Mouse (Mus musculus) retina, adult 2 months (tissue): Measurements from ENCODE around the gene 6330409D20Rik.
A peak's percentile ranks its signal among the peaks of the same experiment; 100 is the strongest.

Source experiments
- DNase-seq: peaks from one replicate; pipeline ENCODE4 v3.0.0-alpha.2; 2012; ENCODE audit warnings: low read depth, low spot score

Gene 6330409D20Rik

DNA sequence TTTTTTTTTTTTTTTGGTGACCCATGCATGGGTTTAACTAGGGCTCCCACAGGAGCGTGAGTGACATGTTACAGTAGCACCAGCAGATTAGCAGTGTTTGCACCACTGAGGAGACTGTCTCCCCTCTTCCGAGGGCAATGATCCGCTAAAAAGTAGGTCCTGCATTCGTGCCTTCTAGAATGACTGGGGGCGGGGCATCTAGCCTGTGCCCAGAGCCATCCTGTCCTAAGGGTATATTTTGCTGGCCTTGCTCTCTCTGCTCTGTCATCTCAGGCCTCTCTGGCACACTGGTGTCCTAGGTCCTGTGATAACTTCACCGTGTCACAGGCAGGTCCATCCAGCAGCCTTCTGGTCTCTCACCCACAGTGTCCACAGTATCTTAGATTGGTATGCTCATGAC lies 41.1 kb downstream of the 6330409D20Rik start:
- no peak for DNase-seq

DNA sequence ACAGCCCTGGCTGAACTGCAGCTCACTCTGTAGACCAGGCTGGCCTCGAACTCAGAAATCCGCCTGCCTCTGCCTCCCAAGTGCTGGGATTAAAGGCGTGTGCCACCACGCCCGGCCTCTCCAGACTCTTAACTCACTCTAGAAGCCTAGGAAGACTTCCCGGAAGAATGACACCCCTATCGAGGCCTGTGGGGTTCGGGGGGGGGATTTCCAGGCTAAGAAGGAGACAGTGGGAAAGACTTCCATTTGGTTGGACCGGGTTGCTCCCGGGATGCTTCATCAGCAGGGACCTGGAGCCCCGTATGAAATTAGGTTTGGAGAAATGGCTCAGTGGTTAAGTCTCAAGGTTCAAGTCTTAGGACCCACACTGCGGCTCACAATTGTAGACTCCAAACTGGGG lies 46.1 kb downstream of the 6330409D20Rik start:
- no peak for DNase-seq

DNA sequence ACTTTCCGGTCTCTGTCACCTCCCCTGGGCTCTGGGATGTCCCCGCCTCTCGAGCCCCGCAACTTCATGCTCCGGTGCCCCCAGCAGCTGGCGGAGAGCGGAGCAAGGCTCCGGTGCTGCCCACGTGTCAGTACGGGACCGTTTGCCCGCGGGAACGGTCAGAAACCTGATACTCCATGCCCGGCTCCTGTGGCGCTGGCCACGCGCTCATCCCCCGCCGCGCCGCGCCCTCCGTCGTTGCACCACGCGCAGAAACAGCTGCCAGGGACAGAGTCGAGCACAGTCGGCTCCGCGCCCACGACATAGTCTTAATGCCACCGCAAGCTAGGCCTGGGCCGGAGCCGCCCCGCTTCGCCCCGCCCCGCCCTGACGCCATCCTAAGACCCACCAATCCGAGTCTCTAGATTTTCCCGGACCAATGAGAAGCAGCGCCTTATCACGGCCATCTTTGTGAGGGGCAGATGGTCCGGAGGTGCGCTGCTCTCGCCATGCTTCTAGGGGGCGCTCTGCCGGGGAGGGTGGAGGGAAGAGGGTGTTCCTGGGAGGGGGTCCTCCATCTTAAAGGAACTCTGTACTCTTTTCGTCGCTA lies 46.9 kb downstream of the 6330409D20Rik start:
- peak; percentile 96 for DNase-seq

DNA sequence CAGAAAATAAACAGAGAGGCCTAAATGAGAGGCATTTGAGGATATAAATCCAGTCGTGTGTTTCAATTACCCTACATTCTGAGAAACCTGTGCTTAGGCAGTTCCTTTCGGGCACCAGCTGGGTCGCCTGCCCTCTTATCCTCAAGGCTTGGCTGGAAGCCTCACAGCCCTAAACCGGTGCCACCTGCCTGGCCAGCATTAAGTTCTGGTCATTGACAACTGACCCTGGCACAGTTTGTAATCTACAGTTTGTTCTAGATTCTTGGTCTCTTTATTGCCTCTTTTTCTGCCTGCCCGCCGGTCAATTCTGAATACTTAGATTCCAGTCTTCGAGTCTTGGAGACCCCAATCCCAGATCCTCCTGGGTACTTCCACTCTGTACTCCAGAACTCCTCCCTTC lies 47.5 kb downstream of the 6330409D20Rik start:
- DNase-seq: no peak

DNA sequence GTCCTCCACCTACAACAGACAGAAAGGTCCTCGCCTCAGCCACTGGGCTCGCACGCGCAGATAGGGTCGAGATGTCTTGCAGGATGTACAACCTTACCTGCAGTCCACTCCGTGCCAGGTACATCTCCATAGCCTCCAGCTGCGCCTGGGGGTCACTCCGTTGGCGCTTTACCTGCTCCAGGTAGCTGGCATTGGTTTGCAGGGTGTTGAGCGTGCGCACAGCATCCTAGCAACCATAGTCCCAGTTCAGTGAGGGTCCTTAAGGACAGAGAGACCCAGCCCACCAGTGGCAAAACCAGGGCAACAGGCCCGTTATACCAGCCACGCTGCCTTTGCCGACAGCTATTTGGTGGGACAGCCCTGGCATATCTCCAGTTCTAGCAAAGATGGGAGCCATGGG lies 48.3 kb downstream of the 6330409D20Rik start:
- DNase-seq: no peak

DNA sequence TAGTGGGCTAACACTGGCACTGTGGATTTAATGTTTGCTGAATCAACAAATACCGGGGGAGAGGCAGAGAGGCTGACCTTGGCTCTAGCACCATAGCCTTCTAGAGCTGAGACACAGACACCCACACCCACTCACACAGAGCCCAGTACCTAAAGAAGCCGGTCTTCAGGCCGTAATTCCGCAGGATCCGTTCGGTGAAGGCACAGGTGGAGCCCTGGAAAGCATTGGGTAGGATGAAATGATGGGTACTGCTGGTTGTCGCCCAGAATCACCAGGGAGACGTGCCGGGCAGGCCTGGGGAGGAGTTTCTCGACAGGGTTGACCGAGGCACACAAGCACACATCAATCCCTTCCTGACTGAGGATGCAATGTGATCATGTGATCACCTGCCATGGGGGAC lies 49.8 kb downstream of the 6330409D20Rik start:
- DNase-seq: no peak

DNA sequence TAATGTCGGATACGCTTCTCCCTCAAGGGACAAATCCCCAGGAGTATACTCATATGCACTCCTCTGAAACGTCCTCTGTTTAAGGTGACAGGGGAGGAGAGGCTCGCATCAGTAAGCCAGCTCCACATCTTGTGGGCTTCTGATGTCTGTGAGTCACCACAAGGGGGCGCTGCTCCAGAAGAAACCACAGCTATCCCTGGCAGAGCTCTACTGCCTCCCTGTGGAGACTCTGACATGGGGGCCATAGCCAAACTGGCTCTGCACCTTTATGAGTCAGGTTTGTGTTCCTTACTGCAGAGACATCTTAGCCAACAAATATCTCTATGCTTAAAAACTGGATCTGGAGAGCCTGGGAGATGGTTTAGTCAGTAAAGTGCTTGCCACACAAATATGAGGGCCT lies 51.4 kb downstream of the 6330409D20Rik start:
- DNase-seq: peak; percentile 74

DNA sequence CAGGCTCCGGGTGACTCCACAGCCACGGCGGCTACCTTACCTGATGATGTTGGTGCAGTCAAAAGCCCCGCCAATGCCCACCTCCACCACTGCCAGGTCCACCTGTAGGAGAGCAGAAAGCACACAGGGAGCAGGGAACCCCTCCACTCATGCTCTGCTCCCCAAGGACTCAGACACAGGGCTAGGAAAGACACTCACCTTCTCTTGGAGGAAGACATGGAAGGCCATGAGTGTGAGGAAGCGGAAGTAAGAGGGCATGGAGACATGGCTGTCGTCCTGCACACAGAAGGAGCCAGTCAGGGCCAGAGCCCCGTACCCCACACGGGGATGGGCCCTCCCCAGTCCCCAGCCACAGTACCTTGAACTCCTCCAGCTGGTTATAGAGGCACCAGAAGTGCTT lies 53.3 kb downstream of the 6330409D20Rik start:
- no peak for DNase-seq

DNA sequence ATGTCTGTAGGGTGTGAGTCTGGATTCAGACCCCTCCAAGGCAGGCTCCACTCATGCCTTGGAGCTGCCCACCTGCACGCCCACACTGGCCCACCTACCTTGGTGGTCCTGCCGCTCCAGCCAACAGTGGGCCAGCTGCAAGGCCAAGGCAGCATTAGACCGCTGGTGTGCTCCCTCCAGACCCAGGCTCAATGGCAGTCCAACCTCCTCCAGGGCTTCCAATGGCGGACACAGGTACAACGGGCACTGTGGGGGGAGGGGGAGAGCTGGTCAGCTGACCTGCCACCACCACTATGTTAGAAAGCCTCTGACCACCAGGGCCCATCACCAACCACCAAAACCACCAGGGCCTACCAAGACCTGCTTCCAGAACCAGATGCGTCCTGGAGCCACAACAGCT lies 54.2 kb downstream of the 6330409D20Rik start:
- DNase-seq: no peak

DNA sequence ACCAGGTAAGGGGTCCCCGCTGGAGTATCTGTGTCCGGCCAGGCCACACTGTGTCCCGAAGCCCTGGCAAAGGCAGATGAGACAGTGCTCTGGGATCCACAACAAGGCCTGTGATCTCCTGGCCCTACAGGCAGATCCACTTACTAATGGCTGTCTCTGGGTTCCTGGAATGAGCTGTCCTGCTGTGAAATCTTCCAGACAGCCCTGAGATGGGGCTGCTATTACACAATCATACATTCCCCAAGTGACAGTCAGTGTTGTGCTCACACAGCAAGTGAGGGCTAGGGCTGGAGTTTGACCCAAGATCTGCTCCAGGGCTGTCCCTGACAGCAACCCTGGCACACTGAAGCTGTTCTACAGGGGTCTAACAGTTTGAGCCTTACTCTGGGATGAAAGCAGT lies 55.0 kb downstream of the 6330409D20Rik start:
- no peak for DNase-seq

DNA sequence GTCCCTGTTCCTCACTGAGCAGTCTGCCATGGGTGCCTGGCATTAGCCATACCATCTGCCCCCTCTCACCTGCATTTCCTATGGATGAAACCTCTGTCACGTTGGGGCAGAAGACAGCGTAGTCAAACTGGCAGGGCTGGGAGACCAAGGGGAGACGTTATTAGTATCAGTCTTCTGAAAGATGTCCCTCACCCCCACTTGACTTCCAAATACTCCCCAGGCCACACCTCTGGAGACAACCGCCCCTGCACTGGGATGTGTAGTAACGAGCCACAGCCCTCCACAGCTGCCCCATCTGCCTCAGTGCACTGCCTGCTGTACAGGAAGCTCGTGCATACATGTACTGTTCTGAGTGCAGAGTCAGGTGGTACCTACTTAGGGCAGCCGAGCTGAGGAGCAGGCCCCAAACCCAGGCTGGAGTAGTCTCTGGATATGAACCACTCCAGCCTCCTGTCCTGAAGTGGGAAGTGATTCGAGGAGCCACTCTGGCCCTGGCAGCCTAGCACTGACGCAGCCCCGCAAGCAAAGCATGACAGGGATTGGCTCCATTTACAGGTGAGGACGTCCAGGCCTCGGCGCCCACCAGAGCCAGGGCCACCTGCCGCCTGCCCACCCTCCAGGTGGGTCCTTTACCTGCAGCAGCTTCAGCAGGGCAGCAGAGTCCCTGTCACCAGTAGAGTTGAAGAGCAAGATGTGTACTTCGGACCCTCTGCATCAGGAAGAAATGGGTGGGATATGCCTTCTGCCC lies 56.0 kb downstream of the 6330409D20Rik start:
- DNase-seq: no peak

DNA sequence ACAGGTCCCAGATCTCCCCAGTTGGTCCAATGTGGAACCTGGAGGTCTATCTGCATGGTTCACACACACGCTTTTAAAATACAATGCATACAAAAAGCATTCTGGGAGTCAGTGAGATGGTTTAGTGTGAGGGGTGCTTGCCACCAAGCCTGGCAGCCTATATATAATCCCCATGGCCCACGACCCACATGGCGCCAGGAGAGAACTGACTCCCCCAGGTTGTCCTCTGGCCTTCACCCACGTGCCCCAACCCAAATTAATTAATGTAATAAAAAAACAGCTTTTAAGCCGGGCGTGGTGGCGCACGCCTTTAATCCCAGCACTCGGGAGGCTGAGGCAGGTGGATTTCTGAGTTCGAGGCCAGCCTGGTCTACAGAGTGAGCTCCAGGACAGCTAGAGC lies 57.1 kb downstream of the 6330409D20Rik start:
- DNase-seq: no peak

DNA sequence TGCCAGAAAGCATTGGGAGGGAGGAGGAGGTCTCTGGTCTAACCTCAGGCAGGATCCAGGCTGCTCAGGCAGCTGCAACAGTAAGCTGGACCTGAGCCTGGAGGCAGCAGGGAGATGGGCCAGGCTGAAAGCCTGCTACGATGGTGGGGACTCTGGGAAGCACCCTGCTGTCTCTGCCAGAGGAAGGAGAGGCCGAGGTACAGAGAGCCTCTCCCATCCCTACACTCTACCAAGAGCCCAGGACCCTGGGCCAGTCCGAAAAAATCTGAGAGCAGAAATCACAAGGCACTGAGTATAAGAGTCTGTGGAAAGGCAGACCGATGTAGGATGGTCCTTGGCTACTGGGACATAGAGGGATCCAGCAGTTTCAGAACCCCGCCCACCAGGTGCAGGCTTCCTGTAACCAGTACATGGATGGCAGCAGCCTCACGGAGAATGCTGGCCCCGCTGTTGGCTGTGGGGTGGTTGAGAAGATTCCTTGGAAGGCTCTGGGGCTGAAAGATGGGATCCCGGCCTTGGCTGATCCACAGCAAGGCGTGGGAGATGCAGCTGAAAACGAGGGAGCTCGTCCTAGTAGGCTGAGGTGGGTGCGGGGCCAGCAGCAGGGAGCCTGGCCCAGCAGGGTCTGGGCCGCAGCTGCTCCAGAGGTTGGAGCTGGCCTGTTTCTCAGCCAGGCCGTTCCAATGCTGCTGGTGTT lies 57.9 kb downstream of the 6330409D20Rik start:
- no peak for DNase-seq
